Mouse (Mus musculus): ENCODE data around the gene Ttll11. TPM values are rescaled to one million over a fixed set of nuclear protein-coding genes. Genes with fewer than 3 reads are reported as not detected.

Gene Ttll11
- polyA plus RNA-seq, 1 experiment from 2014 or later, result 2.4 TPM

- Histone ChIP-seq H3K27ac (no peak overlapping the region), H3K4me2 (replicated peaks) (no peak overlapping the region), H3K27me3 (no peaks in the 10 kb centered on the region), H3K36me3 (no peaks in the 10 kb centered on the region), H3K4me3 (no peak overlapping the region), H3K4me1 (no peaks in the 10 kb centered on the region), H3K9me3 (no peaks in the 10 kb centered on the region), H3K9ac (no peak overlapping the region)
- 68% methylated on average over 4 of the region's 4 CpGs for WGBS
- ATAC-seq (ENCODE audit: insufficient number of reproducible peaks, insufficient read depth, low FRiP score, low TSS enrichment), result no peak
Measured at GRCm38 (mm10) chr2:35924947-35925346, 54.8 kb downstream of the Ttll11 start.

DNA sequence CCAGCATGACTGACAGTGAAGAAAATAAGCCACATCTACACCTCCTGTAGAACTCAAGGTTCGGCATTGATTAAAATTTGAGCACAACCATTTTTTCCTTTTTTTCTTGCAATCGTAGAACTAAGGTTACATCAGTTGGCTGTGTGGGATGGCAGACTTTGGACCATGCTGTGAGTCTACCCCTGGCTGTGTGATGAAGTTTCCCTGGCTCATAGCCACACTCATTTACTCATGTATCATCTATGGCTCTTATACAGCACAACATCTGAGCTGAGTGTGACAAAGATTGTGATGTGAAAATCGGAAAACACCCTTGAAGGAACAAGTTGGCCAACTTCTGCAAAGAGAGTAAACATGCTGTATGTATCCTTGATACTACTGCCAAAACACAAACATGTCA, 56.8 kb downstream of the Ttll11 start:
- 84% methylated on average over 3 of the region's 3 CpGs for WGBS
- no peaks in the 10 kb centered on the region for H3K9me3 ChIP-seq
- ATAC-seq (ENCODE audit: insufficient number of reproducible peaks, insufficient read depth, low FRiP score, low TSS enrichment), result no peak
- H3K27ac ChIP-seq, result no peak overlapping the region
- H3K36me3 ChIP-seq, result no peaks in the 10 kb centered on the region
- H3K27me3 ChIP-seq, result no peaks in the 10 kb centered on the region
- no peak overlapping the region for H3K4me3 ChIP-seq
- H3K4me2 ChIP-seq (replicated peaks), result no peak overlapping the region
- no peaks in the 10 kb centered on the region for H3K4me1 ChIP-seq
- H3K9ac ChIP-seq, result no peak overlapping the region

GRCm38 (mm10) chr2:35912090-35912489, 67.6 kb downstream of the Ttll11 start:
- Histone ChIP-seq H3K4me1 (peaks cover 8% of the 10 kb centered on the region; the same call in 1 of the 2 replicates), H3K9me3 (no peaks in the 10 kb centered on the region), H3K27me3 (no peaks in the 10 kb centered on the region), H3K9ac (no peak overlapping the region), H3K36me3 (no peaks in the 10 kb centered on the region), H3K27ac (no peak overlapping the region), H3K4me3 (no peak overlapping the region), H3K4me2 (replicated peaks) (no peak overlapping the region)
- no peak for ATAC-seq (ENCODE audit: insufficient number of reproducible peaks, insufficient read depth, low FRiP score, low TSS enrichment)
- 72% methylated on average over 4 of the region's 4 CpGs for WGBS

DNA sequence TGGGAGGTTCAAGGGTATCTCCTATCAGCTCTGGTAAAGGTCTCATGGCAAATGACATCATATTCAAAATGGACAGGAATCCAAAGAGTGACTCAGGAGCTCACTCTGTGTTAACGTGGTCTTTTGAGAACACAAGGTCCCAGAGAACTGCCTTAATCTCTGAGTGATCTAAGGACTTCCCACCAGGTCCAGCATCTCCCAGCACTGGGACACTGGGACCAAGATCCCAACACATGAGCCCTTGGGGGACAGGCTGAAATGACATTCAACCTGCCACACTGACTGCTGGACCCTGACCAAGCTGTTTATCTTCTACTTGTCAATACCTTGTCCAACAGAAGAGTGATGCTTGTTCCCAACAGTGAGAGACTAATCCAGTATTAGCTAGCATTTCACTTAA, 68.0 kb downstream of the Ttll11 start:
- Histone ChIP-seq H3K9ac (no peak overlapping the region), H3K9me3 (no peaks in the 10 kb centered on the region), H3K4me3 (no peak overlapping the region), H3K4me2 (replicated peaks) (no peak overlapping the region), H3K27me3 (no peaks in the 10 kb centered on the region), H3K4me1 (peaks cover 8% of the 10 kb centered on the region; the same call in 1 of the 2 replicates), H3K27ac (no peak overlapping the region), H3K36me3 (no peaks in the 10 kb centered on the region)
- no peak for ATAC-seq (ENCODE audit: insufficient number of reproducible peaks, insufficient read depth, low FRiP score, low TSS enrichment)
- WGBS, result 71% methylated on average over 1 of the region's 1 CpGs

GRCm38 (mm10) chr2:35910740-35911139, 69.0 kb downstream of the Ttll11 start:
- no peaks in the 10 kb centered on the region for H3K36me3 ChIP-seq
- no peaks in the 10 kb centered on the region for H3K27me3 ChIP-seq
- H3K4me2 ChIP-seq (replicated peaks), result no peak overlapping the region
- no peak overlapping the region for H3K27ac ChIP-seq
- no peaks in the 10 kb centered on the region for H3K9me3 ChIP-seq
- no peak overlapping the region for H3K9ac ChIP-seq
- no peak for ATAC-seq (ENCODE audit: insufficient number of reproducible peaks, insufficient read depth, low FRiP score, low TSS enrichment)
- peaks cover 12% of the 10 kb centered on the region; the same call in 1 of the 2 replicates for H3K4me1 ChIP-seq
- no peak overlapping the region for H3K4me3 ChIP-seq
- 24% methylated on average over 9 of the region's 9 CpGs for WGBS

DNA sequence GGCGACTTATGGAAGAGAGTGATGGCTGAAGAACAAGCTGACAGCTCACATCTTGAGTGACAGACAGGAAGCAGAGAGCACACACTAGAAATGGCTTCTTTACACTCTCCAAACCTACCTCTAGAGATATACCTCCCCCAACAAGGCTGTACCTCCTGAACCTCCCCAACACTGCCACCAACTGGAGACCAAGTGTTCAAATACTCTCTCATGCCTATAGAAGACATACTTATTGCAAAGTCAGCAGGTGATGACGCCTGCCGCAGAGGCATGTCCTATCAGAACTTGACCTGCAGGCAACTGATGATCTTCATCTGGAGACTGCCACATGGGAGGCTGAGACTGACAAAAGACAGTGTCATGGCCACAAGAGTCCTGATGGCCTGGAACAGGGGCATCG, 70.4 kb downstream of the Ttll11 start:
- H3K9ac ChIP-seq, result no peak overlapping the region
- no peak overlapping the region for H3K4me2 ChIP-seq (replicated peaks)
- ATAC-seq (ENCODE audit: insufficient number of reproducible peaks, insufficient read depth, low FRiP score, low TSS enrichment), result no peak
- H3K9me3 ChIP-seq, result no peaks in the 10 kb centered on the region
- no peak overlapping the region for H3K27ac ChIP-seq
- no peaks in the 10 kb centered on the region for H3K36me3 ChIP-seq
- 95% methylated on average over 4 of the region's 4 CpGs for WGBS
- peaks cover 12% of the 10 kb centered on the region; the same call in 1 of the 2 replicates for H3K4me1 ChIP-seq
- no peaks in the 10 kb centered on the region for H3K27me3 ChIP-seq
- H3K4me3 ChIP-seq, result no peak overlapping the region

- ATAC-seq (ENCODE audit: insufficient number of reproducible peaks, insufficient read depth, low FRiP score, low TSS enrichment), result no peak
- no peak overlapping the region for H3K4me3 ChIP-seq
- H3K4me2 ChIP-seq (replicated peaks), result no peak overlapping the region
- no peaks in the 10 kb centered on the region for H3K9me3 ChIP-seq
- no peak overlapping the region for H3K9ac ChIP-seq
- H3K36me3 ChIP-seq, result no peaks in the 10 kb centered on the region
- WGBS, result 82% methylated on average over 6 of the region's 6 CpGs
- H3K27me3 ChIP-seq, result no peaks in the 10 kb centered on the region
- peaks cover 12% of the 10 kb centered on the region; the same call in 1 of the 2 replicates for H3K4me1 ChIP-seq
- no peak overlapping the region for H3K27ac ChIP-seq
Measured at GRCm38 (mm10) chr2:35907578-35907977, 72.1 kb downstream of the Ttll11 start.

DNA sequence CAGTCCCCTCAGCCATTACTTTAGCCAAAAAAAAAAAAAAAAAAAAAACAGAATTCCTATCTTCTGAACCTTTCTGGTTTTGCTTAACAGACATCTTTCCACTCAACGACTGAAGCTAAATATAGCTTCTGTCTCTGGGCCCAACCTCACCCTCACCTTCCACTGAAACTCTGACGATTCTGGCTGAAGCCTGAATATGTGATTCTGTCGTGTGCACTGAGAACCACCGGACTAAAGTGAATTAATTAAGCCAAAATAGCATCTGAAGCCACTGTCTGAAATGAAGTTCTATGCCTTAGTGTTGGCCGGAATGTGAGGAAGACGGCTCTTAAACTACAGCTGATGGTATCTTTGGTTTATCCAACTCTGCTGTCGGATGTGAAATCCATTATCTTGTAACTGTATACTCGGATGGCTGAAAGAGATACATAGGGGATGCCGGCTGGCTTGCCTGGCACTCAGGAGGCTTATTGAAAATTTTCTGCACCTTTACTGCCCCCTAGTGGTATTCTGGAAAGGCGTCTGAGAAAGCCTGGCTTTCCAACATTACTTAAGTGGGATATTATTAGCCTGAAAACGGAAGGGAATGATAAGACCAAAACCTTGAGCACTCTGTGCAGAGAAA, 73.4 kb downstream of the Ttll11 start:
- H3K4me3 ChIP-seq, result no peak overlapping the region
- H3K27me3 ChIP-seq, result no peaks in the 10 kb centered on the region
- ATAC-seq (ENCODE audit: insufficient number of reproducible peaks, insufficient read depth, low FRiP score, low TSS enrichment), result 0 out of 2 replicates have a peak, but pooled peaks have one; percentile 23
- H3K27ac ChIP-seq, result no peak overlapping the region
- no peaks in the 10 kb centered on the region for H3K36me3 ChIP-seq
- WGBS, result 13% methylated on average over 11 of the region's 11 CpGs
- no peaks in the 10 kb centered on the region for H3K9me3 ChIP-seq
- peaks cover 12% of the 10 kb centered on the region; the same call in 1 of the 2 replicates for H3K4me1 ChIP-seq
- H3K9ac ChIP-seq, result no peak overlapping the region
- H3K4me2 ChIP-seq (replicated peaks), result peak overlapping the region; percentile 16; the same call in 1 of the 2 replicates

GRCm38 (mm10) chr2:35900845-35901244, 78.9 kb downstream of the Ttll11 start:
- WGBS, result 92% methylated on average over 2 of the region's 2 CpGs

DNA sequence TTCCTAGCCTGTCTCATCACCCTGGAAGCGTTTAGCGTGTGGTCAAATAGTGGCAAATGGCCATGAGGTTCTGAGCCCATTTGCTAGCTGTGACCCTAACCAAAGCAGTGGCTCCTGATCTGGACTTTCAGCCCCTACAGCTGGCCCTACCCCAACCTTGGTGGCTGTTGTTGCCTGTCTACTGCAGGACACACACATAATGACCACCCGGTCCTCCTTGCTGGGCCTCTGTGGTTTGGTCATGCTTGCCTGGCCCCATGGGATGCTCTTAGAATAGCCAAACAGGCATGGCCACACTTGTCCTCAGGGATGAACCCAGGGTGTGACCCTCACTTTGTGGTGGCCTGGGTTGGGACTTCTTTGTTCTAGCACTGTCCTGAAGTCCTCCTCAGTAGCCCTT, 80.0 kb downstream of the Ttll11 start:
- no peaks in the 10 kb centered on the region for H3K4me1 ChIP-seq
- H3K27me3 ChIP-seq, result no peaks in the 10 kb centered on the region
- 97% methylated on average over 3 of the region's 3 CpGs for WGBS
- no peaks in the 10 kb centered on the region for H3K9me3 ChIP-seq
- H3K27ac ChIP-seq, result no peak overlapping the region
- H3K4me2 ChIP-seq (replicated peaks), result no peak overlapping the region
- ATAC-seq (ENCODE audit: insufficient number of reproducible peaks, insufficient read depth, low FRiP score, low TSS enrichment), result no peak
- no peak overlapping the region for H3K9ac ChIP-seq
- no peak overlapping the region for H3K4me3 ChIP-seq
- no peaks in the 10 kb centered on the region for H3K36me3 ChIP-seq

More at GRCm38 (mm10) chr2:35900845-35901244, 78.9 kb downstream of the Ttll11 start:
- Histone ChIP-seq H3K4me1 (no peaks in the 10 kb centered on the region), H3K4me3 (no peak overlapping the region), H3K4me2 (replicated peaks) (no peak overlapping the region), H3K27ac (no peak overlapping the region), H3K9me3 (no peaks in the 10 kb centered on the region), H3K27me3 (no peaks in the 10 kb centered on the region), H3K36me3 (no peaks in the 10 kb centered on the region), H3K9ac (no peak overlapping the region)
- ATAC-seq (ENCODE audit: insufficient number of reproducible peaks, insufficient read depth, low FRiP score, low TSS enrichment), result no peak

- Histone ChIP-seq H3K27me3 (no peaks in the 10 kb centered on the region), H3K4me2 (replicated peaks) (no peak overlapping the region), H3K27ac (no peak overlapping the region), H3K36me3 (no peaks in the 10 kb centered on the region), H3K9me3 (no peaks in the 10 kb centered on the region), H3K4me3 (no peak overlapping the region), H3K9ac (no peak overlapping the region), H3K4me1 (no peaks in the 10 kb centered on the region)
- ATAC-seq (ENCODE audit: insufficient number of reproducible peaks, insufficient read depth, low FRiP score, low TSS enrichment), result no peak
- 70% methylated on average over 4 of the region's 4 CpGs for WGBS
Measured at GRCm38 (mm10) chr2:35899135-35899474, 80.6 kb downstream of the Ttll11 start.

DNA sequence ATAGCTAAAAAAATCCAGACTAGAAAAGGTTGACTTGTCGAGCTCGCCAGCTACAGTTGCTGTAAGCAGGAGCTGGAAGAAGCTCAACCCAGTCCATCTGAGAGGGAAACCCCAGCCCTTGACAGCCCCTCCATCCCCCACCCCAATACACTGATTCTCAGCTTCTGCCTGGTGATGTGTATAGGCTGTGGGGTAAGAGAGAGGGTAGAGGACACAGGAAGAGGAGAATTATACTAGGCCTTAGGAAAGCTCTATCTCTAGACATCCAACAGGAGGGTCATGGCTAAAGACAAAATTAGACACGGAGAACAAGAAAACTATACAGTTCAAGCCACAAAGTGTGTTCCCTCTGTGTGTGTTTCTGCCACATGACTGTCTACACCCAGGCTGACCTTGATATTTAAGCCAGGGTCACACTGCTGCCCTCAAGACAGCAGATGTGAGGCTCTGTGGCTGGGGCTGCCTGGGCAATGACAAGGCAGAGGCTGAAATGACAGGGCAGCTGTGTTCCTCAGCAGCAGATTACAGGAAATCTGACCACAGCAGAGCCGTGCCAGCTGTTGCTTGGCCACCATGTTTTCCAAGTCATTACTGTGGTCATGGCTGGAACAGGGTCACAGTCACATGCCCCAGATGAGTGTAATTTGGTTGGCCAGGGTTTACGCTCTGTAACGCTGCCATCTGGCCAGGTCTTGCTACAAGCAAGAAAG, 81.1 kb downstream of the Ttll11 start:
- WGBS, result 64% methylated on average over 6 of the region's 6 CpGs
- no peaks in the 10 kb centered on the region for H3K36me3 ChIP-seq
- ATAC-seq (ENCODE audit: insufficient number of reproducible peaks, insufficient read depth, low FRiP score, low TSS enrichment), result no peak

More for the DNA sequence above, 81.1 kb downstream of the Ttll11 start:
- Histone ChIP-seq H3K4me1 (no peaks in the 10 kb centered on the region), H3K4me2 (replicated peaks) (no peak overlapping the region), H3K27ac (no peak overlapping the region), H3K27me3 (no peaks in the 10 kb centered on the region), H3K9ac (no peak overlapping the region), H3K9me3 (no peaks in the 10 kb centered on the region), H3K4me3 (no peak overlapping the region)

All from embryonic facial prominence, embryonic 12.5 days (tissue).